Mouse (Mus musculus): ENCODE results near the gene Mmp10. TPM values are rescaled to one million over a fixed set of nuclear protein-coding genes. Genes with fewer than 3 reads are reported as not detected.

Mmp10 gene
- not detected in 2 replicates for polyA plus RNA-seq (2015; fragmentation: Nextera tagmentation; extraction: Ambion mirVana)

DNA sequence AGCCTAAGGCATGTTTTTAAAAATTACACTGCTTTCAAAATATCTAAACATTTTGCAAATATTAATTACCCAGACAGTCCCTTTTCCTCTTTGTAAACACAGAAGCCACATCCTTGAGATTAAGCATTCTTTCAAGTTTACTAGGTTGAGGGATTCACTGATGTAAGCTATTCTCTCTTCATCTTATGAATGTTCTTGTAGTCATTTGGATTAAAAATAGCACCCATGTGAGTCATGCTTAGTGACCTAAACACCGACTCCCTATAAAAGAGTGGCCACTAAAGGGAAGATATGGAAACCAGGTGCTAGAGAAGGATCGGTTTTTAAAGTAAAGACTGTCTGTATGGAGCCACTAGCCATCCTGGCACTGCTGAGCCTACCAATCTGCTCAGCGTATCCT, at the start of gene Mmp10:
Gene Mmp10 (plus strand): TSS at position 302 of the 400 bp plus-strand sequence.

GRCm38 (mm10) chr9:7558221-7559017, 56.3 kb downstream of the Mmp10 start, which contains the start of gene Mmp8:
Gene Mmp8, plus strand, starts transcription at chr9:7558456.

Other genes with a start within 250 kb of the Mmp10 start
- gene Mmp13, start 229.8 kb upstream of the Mmp10 start, polyA plus RNA-seq (2015; fragmentation: Nextera tagmentation; extraction: Ambion mirVana), result 0.40 and 0.58 TPM in 2 replicates
- gene Mmp12, start 158.0 kb upstream of the Mmp10 start, polyA plus RNA-seq (2015; fragmentation: Nextera tagmentation; extraction: Ambion mirVana), result 0.18 and 0.19 TPM in 2 replicates
- not detected in 2 replicates for gene Mmp1b, start 114.3 kb upstream of the Mmp10 start, polyA plus RNA-seq (2015; fragmentation: Nextera tagmentation; extraction: Ambion mirVana)
- gene Mmp3, start 56.5 kb upstream of the Mmp10 start, polyA plus RNA-seq (2015; fragmentation: Nextera tagmentation; extraction: Ambion mirVana), result 0.23 TPM in 1 of 2 replicates, not detected in the other
- 81.8 and 113 TPM in 2 replicates for gene Mmp8, start 56.1 kb downstream of the Mmp10 start, polyA plus RNA-seq (2015; fragmentation: Nextera tagmentation; extraction: Ambion mirVana)
- 0.60 and 0.70 TPM in 2 replicates for gene Mmp27, start 69.0 kb downstream of the Mmp10 start, polyA plus RNA-seq (2015; fragmentation: Nextera tagmentation; extraction: Ambion mirVana)
- gene Mmp20, start 125.9 kb downstream of the Mmp10 start, polyA plus RNA-seq (2015; fragmentation: Nextera tagmentation; extraction: Ambion mirVana), result not detected in 2 replicates
- gene Mmp7, start 189.7 kb downstream of the Mmp10 start, polyA plus RNA-seq (2015; fragmentation: Nextera tagmentation; extraction: Ambion mirVana), result not detected in 2 replicates

Measured in spleen, postnatal 0 days (tissue).